Mouse (Mus musculus) layer of hippocampus, adult 18-20 months (tissue): ENCODE results near the gene Hoga1. TPM values are rescaled to one million over a fixed set of nuclear protein-coding genes. Genes with fewer than 3 reads are reported as not detected.
"Not testable (repeated sequence)": the region's sequence is repeated elsewhere in the genome, so short reads cannot be mapped to it uniquely, and the experiment has no call there.

Experiments
- DNase-seq, 2 experiments: peaks; one replicate each; pipeline ENCODE4 v3.0.0; 2022; ENCODE audit warnings: low spot score in 2 of 2
- total RNA-seq, 2 experiments: library from RNA; stranded (reverse); gene quantifications; 2 replicates each; pipeline ENCODE4 v1.2.3; 2021

Hoga1 gene
- total RNA-seq, 2 experiments from 2014 or later, result 8.7 to 9.4 TPM

- no peak for DNase-seq
Observed at GRCm38 (mm10) chr19:42068441-42069240, 23.2 kb downstream of the Hoga1 start.

- peak in 1 of 2 experiments; percentile 45 for DNase-seq
Observed at GRCm38 (mm10) chr19:42069241-42069525, 23.8 kb downstream of the Hoga1 start.

- peak in 1 of 2 experiments; percentile 22 for DNase-seq
Observed at GRCm38 (mm10) chr19:42071221-42071620, 25.8 kb downstream of the Hoga1 start.

GRCm38 (mm10) chr19:42071886-42072608, 26.6 kb downstream of the Hoga1 start:
- DNase-seq, result no peak

- no peak for DNase-seq
Observed at GRCm38 (mm10) chr19:42072802-42073201, 27.4 kb downstream of the Hoga1 start.

- no peak for DNase-seq
Observed at GRCm38 (mm10) chr19:42075051-42075450, 29.6 kb downstream of the Hoga1 start.

GRCm38 (mm10) chr19:42075992-42076391, 30.6 kb downstream of the Hoga1 start:
- no peak for DNase-seq

- no peak for DNase-seq
Observed at GRCm38 (mm10) chr19:42078566-42078965, 33.2 kb downstream of the Hoga1 start.

- DNase-seq, result no peak
Observed at GRCm38 (mm10) chr19:42079006-42079405, 33.6 kb downstream of the Hoga1 start.

- DNase-seq, result no peak
Observed at GRCm38 (mm10) chr19:42079950-42080349, 34.5 kb downstream of the Hoga1 start.

- no peak for DNase-seq
Observed at GRCm38 (mm10) chr19:42080469-42080868, 35.1 kb downstream of the Hoga1 start.

- not testable (repeated sequence) for DNase-seq
Observed at GRCm38 (mm10) chr19:42081613-42082012, 36.2 kb downstream of the Hoga1 start.

- no peak for DNase-seq
Observed at GRCm38 (mm10) chr19:42085690-42086089, 40.3 kb downstream of the Hoga1 start.

GRCm38 (mm10) chr19:42086166-42086565, 40.8 kb downstream of the Hoga1 start, which contains the start of gene Morn4:
Gene Morn4, minus strand, starts transcription at chr19:42086357.
- DNase-seq, result peak; percentile 90 to 96

GRCm38 (mm10) chr19:42089103-42089747, 43.8 kb downstream of the Hoga1 start:
- peak; percentile 21 to 66 for DNase-seq

GRCm38 (mm10) chr19:42089748-42090595, 44.6 kb downstream of the Hoga1 start, which contains the start of gene Pi4k2a:
Gene Pi4k2a, plus strand, starts transcription at chr19:42090470.
- peak; percentile 100 for DNase-seq

GRCm38 (mm10) chr19:42090637-42091141, 45.3 kb downstream of the Hoga1 start:
- no peak for DNase-seq

GRCm38 (mm10) chr19:42099406-42099805, 54.0 kb downstream of the Hoga1 start:
- DNase-seq, result no peak

GRCm38 (mm10) chr19:42104681-42105080, 59.3 kb downstream of the Hoga1 start:
- no peak for DNase-seq

- DNase-seq, result no peak
Observed at GRCm38 (mm10) chr19:42115783-42116335, 70.4 kb downstream of the Hoga1 start.
